Mouse (Mus musculus) liver, embryonic 14.5 days (tissue): ENCODE results near the gene Acss2. TPM values are rescaled to one million over a fixed set of nuclear protein-coding genes. Genes with fewer than 3 reads are reported as not detected.

Source experiments
- ATAC-seq: fragments of 200-750 bp; cut with Nextera tagmentation; 2 replicates; pipeline ENCODE4 v1.8.0; 2017; ENCODE audit warnings: moderate number of reproducible peaks, mild to moderate bottlenecking, moderate library complexity; ENCODE audit not compliant: insufficient read depth
- DNase-seq, 3 experiments: peaks; one replicate each; pipeline ENCODE4 v3.0.0-alpha.2; 2012 to 2013; ENCODE audit warnings: low read depth in 3 of 3, low spot score in 3 of 3
- H3K27ac ChIP-seq: fragments of 300-500 bp; sonication (generic); 2 replicates; pipeline ENCODE4 v1.5.1; 2014; ENCODE audit warnings: moderate library complexity, mild to moderate bottlenecking, control low read depth, inconsistent platforms
- H3K27me3 ChIP-seq: fragments of 300-500 bp; sonication (generic); 2 replicates; pipeline ENCODE4 v1.6.1; 2014; ENCODE audit warnings: mild to moderate bottlenecking, low read length, moderate library complexity; ENCODE audit not compliant: control insufficient read depth, insufficient read depth
- H3K36me3 ChIP-seq: fragments of 300-500 bp; sonication (generic); replicated peaks from 2 replicates; pipeline ENCODE4 v1.6.1; 2014; ENCODE audit warnings: low read depth; ENCODE audit not compliant: control insufficient read depth, insufficient read depth
- H3K4me1 ChIP-seq, 2 experiments: fragments of 200-500 bp in 1 of 2; fragments of 300-500 bp in 1 of 2; sonication (generic) in 1 of 2; replicated peaks; 2 replicates each; pipeline ENCODE4 v1.6.1; 2012 to 2014; ENCODE audit warnings: antibody characterized with exemption in 1 of 2, inconsistent platforms in 1 of 2, low read length in 1 of 2; ENCODE audit not compliant: control insufficient read depth in 2 of 2, insufficient read depth in 2 of 2
- H3K4me2 ChIP-seq: fragments of 300-500 bp; sonication (generic); 2 replicates; pipeline ENCODE4 v1.6.1; 2014; ENCODE audit warnings: low read depth, mild to moderate bottlenecking, control low read depth, moderate library complexity
- H3K4me3 ChIP-seq, 2 experiments: fragments of 200-500 bp in 1 of 2; fragments of 300-500 bp in 1 of 2; sonication (generic) in 1 of 2; 2 replicates each; pipeline ENCODE4 v1.5.1; 2012 to 2014; ENCODE audit warnings: low read depth in 2 of 2, low read length in 2 of 2, mild to moderate bottlenecking in 2 of 2, control low read depth in 1 of 2, inconsistent platforms in 1 of 2, moderate library complexity in 1 of 2; ENCODE audit not compliant: insufficient read depth in 1 of 2
- H3K9ac ChIP-seq: fragments of 300-500 bp; sonication (generic); replicated peaks from 2 replicates; pipeline ENCODE4 v1.6.1; 2014; ENCODE audit warnings: mild to moderate bottlenecking, control low read depth, moderate library complexity
- H3K9me3 ChIP-seq: fragments of 300-500 bp; sonication (generic); 2 replicates; pipeline ENCODE4 v1.6.1; 2016; ENCODE audit warnings: low read length, mixed read lengths; ENCODE audit not compliant: control insufficient read depth
- CTCF ChIP-seq: IDR thresholded peaks from 2 replicates; pipeline ENCODE4 v1.5.1; 2016; ENCODE audit warnings: antibody characterized with exemption, low read depth, control low read depth
- EP300 ChIP-seq: IDR thresholded peaks from 2 replicates; pipeline ENCODE4 v1.6.1; 2016; ENCODE audit warnings: antibody characterized with exemption, low read depth
- WGBS: fragments of 180-500 bp; shearing (Covaris S2); extraction: QIAGEN DNeasy Blood & Tissue Kit; methylation state at CpG from one replicate; pipeline ENCODE4 v1.1.7; 2014; ENCODE audit not compliant: insufficient replicate concordance; 5-methylcytosine and 5-hydroxymethylcytosine counted together
- polyA plus RNA-seq, 2 experiments: library from polyadenylated mRNA; depleted of rRNA in 1 of 2; stranded (reverse) in 1 of 2; unstranded in 1 of 2; fragments of >200 nt; fragmentation: Nextera tagmentation in 1 of 2; extraction: Ambion mirVana in 1 of 2; gene quantifications; 2 replicates each; pipeline versions ENCODE4 v1.2.1 to v1.2.3; 2012 to 2014

Acss2 gene
- polyA plus RNA-seq, 2 experiments: 13.8 to 18.3 TPM

GRCm38 (mm10) chr2:155573001-155573400 lies 55.3 kb downstream of the Acss2 start:
- H3K9ac ChIP-seq: no peak overlapping the region
- H3K4me1 ChIP-seq: no peaks in the 10 kb centered on the region; a peak in 1 of 4 replicates
- no peak for DNase-seq
- no peaks in the 10 kb centered on the region for H3K9me3 ChIP-seq
- no peak overlapping the region for H3K4me2 ChIP-seq
- H3K27me3 ChIP-seq: no peaks in the 10 kb centered on the region
- WGBS: 82% methylated on average over 9 of the region's 9 CpGs
- TF ChIP-seq CTCF: no peak
- no peak for TF ChIP-seq EP300
- no peak for ATAC-seq
- no peak overlapping the region for H3K27ac ChIP-seq
- no peak overlapping the region for H3K4me3 ChIP-seq
- H3K36me3 ChIP-seq: peaks cover 25% of the 10 kb centered on the region

DNA sequence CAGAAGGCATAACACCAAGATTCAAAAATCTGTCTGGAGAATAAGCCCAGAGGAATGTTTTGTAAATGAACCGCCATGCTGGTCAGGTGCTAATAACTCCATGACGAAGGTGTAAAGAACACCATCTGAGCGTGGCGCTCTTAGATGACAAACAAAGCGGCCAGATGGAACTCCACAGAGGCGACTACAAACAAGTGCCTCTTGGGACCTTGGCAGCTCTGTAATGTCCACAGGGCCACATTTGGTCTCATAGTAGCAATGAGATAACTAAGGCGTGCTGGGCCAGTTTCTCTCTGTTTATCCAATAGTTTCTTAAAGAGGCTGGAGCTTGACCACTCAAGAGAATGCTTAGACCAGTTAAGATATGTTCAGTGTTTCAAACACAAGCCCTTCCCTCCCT lies 56.2 kb downstream of the Acss2 start:
- no peak for DNase-seq
- no peaks in the 10 kb centered on the region; a peak in 1 of 4 replicates for H3K4me1 ChIP-seq
- WGBS: 89% methylated on average over 7 of the region's 7 CpGs
- H3K36me3 ChIP-seq: peaks cover 25% of the 10 kb centered on the region
- no peak for ATAC-seq
- no peak overlapping the region for H3K4me3 ChIP-seq
- H3K9ac ChIP-seq: no peak overlapping the region
- TF ChIP-seq CTCF (no peak), EP300 (no peak)
- no peak overlapping the region for H3K4me2 ChIP-seq
- no peak overlapping the region for H3K27ac ChIP-seq
- H3K9me3 ChIP-seq: no peaks in the 10 kb centered on the region
- no peaks in the 10 kb centered on the region for H3K27me3 ChIP-seq

DNA sequence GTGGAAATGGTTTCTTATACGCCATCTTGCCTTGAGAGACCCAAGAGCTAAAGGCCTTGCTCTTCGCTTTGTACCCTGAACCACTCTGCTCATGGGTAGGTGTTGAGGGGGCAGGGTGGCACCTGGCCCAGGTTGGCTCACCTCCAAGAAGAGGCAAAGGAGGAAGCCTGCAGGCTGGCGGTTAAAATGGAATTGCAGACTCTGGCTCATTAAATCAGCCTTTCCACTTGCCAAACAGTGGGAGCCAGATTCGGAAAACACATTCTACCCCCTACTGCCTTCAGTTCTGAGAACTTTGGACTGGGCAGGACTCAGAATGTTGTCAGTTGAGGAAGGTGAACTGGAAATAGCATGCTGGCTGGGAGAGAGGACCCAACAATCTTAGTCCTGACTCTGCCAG lies 57.0 kb downstream of the Acss2 start:
- TF ChIP-seq EP300 (no peak), CTCF (no peak)
- no peak overlapping the region for H3K4me3 ChIP-seq
- no peaks in the 10 kb centered on the region for H3K9me3 ChIP-seq
- DNase-seq: no peak
- no peaks in the 10 kb centered on the region for H3K27me3 ChIP-seq
- 84% methylated on average over 4 of the region's 4 CpGs for WGBS
- no peak for ATAC-seq
- H3K4me1 ChIP-seq: no peaks in the 10 kb centered on the region
- H3K9ac ChIP-seq: no peak overlapping the region
- H3K36me3 ChIP-seq: peaks cover 25% of the 10 kb centered on the region
- H3K4me2 ChIP-seq: no peak overlapping the region
- H3K27ac ChIP-seq: no peak overlapping the region

DNA sequence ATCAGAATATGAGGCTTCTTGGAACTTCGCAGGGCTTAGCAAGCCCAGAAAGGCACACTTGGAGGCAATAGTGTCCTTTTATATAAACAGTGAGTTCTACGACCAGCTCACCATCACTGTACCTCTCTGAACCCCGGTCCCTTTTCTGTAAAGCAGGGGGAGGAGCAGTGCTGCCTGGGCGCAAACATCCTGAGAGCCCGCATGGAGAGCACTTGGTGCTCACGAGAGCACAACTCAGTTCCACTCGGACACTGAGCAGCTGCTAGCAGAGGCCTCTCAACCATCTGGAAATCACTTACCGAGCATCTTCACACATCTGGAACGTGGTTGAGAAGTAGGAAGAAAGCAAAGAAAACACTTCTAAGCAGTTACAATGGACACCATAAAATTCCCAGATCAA lies 58.9 kb downstream of the Acss2 start:
- DNase-seq: no peak
- TF ChIP-seq EP300: no peak
- TF ChIP-seq CTCF: no peak
- Histone ChIP-seq H3K9ac (no peak overlapping the region), H3K4me2 (no peak overlapping the region), H3K27ac (no peak overlapping the region), H3K4me3 (no peak overlapping the region), H3K4me1 (no peaks in the 10 kb centered on the region), H3K9me3 (no peaks in the 10 kb centered on the region), H3K27me3 (no peaks in the 10 kb centered on the region), H3K36me3 (peaks cover 21% of the 10 kb centered on the region)
- 85% methylated on average over 9 of the region's 9 CpGs for WGBS
- no peak for ATAC-seq

GRCm38 (mm10) chr2:155580331-155580730 lies 62.6 kb downstream of the Acss2 start:
- no peak overlapping the region for H3K4me2 ChIP-seq
- TF ChIP-seq EP300 (no peak), CTCF (no peak)
- DNase-seq (no peak), ATAC-seq (no peak)
- H3K9ac ChIP-seq: no peak overlapping the region
- no peaks in the 10 kb centered on the region for H3K9me3 ChIP-seq
- H3K36me3 ChIP-seq: peaks cover 14% of the 10 kb centered on the region
- 83% methylated on average over 3 of the region's 3 CpGs for WGBS
- H3K27ac ChIP-seq: no peak overlapping the region
- no peaks in the 10 kb centered on the region for H3K27me3 ChIP-seq
- H3K4me1 ChIP-seq: no peaks in the 10 kb centered on the region
- no peak overlapping the region for H3K4me3 ChIP-seq
